In the genomic region with DNA sequence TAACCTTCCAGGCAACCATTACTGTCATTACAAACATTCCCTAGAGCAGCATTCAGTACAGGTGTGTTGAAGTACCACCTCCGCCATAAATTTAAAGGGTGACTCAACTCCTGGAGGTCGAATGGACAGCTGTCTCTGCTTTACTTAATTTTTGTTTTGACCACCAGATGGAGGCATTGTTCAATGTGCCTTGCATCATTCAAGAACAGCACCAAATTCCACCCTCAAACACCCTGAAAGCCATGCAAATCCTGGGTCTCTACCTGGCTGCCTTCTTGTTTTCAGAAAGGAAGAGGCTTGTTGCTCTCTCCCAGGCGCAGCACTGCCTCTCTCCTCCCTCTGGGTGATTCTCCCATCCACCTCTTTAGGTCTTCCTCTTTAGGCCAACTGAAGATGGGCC, we compare ENCODE assay signal across 8 mouse cellular contexts.
DNase-seq lines count a peak whose midpoint lies in the region; ATAC-seq and TF ChIP-seq lines count a peak whose summit lies in the region.

No protein-coding gene starts in this region.

- no peak overlapping the region for H3K4me2 ChIP-seq in liver, embryonic 14.5 days (ENCODE audit: low read depth)

- ATAC-seq in liver, embryonic 14.5 days (ENCODE audit: insufficient read depth), result no peak

- H3K4me1 ChIP-seq in liver, embryonic 14.5 days (replicated peaks; ENCODE audit: control insufficient read depth in 2 of 2, insufficient read depth in 2 of 2, low read length in 1 of 2), result peaks cover 14 to 19% of the 10 kb centered on the region in 2 experiments

- no peaks in the 10 kb centered on the region for H3K36me3 ChIP-seq in liver, embryonic 14.5 days (replicated peaks; ENCODE audit: control insufficient read depth, insufficient read depth, low read depth)

- no peak overlapping the region for H3K27ac ChIP-seq in liver, embryonic 14.5 days

- H3K9ac ChIP-seq in liver, embryonic 14.5 days (replicated peaks), result no peak overlapping the region

- no peak overlapping the region for H3K4me3 ChIP-seq in liver, embryonic 14.5 days (ENCODE audit: insufficient read depth in 1 of 2, low read depth in 2 of 2, low read length in 2 of 2)

- TF ChIP-seq EP300 in liver, embryonic 14.5 days (IDR thresholded peaks at IDR 0.05; ENCODE audit: low read depth), result no peak

- no peaks in the 10 kb centered on the region for H3K9me3 ChIP-seq in liver, embryonic 14.5 days (ENCODE audit: control insufficient read depth, low read length)

- no peaks in the 10 kb centered on the region for H3K27me3 ChIP-seq in liver, embryonic 14.5 days (ENCODE audit: control insufficient read depth, insufficient read depth, low read length)

- 16% methylated on average over 3 of the region's 3 CpGs for WGBS in liver, embryonic 14.5 days (ENCODE audit: insufficient replicate concordance)

- DNase-seq in adrenal gland, postnatal 10 days, result peak; percentile 45
- DNase-seq in adrenal gland, postnatal 25 days, result no peak
- peak; percentile 42 to 51 for DNase-seq in right cerebral cortex, adult 2 months (ENCODE audit: low spot score in 2 of 2)
- DNase-seq in right cerebral cortex, postnatal 14 days, result no peak
- DNase-seq in cerebellum, postnatal 36 days, result peak; percentile 5 to 29
- peak; percentile 46 for DNase-seq in heart, postnatal 4 days
- peak; percentile 47 to 59 (median 49) for DNase-seq in liver, embryonic 14.5 days (ENCODE audit: low read depth in 3 of 3, low spot score in 3 of 3)
- peak; percentile 32 for DNase-seq in yolk sac, embryonic 10.5 days (ENCODE audit: low spot score)

- peak; percentile 76 for TF ChIP-seq CTCF in liver, embryonic 14.5 days (IDR thresholded peaks at IDR 0.05; ENCODE audit: low read depth)

Comparison
In these comparisons a context has a peak if more than half of its experiments do, and no peak if none do; other contexts are left out.
1. DNase-seq: peak in adrenal gland, postnatal 10 days (single experiment), right cerebral cortex, adult 2 months (2 of 2), cerebellum, postnatal 36 days (2 of 2), heart, postnatal 4 days (single experiment), liver, embryonic 14.5 days (3 of 3) and yolk sac, embryonic 10.5 days (single experiment); none in adrenal gland, postnatal 25 days (single experiment) and right cerebral cortex, postnatal 14 days (single experiment).